Mouse (Mus musculus) embryonic stem cell, embryonic (primary cell): ENCODE results near the gene Actc1.

Experiments
- CTCF ChIA-PET, 4 experiments: fragments of 300-600 bp in 2 of 4; fragments of 350-600 bp in 2 of 4; sonication (Branson Sonifier 250); formaldehyde crosslinking; loops; one replicate each; lab custom pipeline; 2022; ENCODE audit warnings: inconsistent platforms in 2 of 4; lab: Charles Lee
- POLR2A ChIA-PET, 4 experiments: fragments of 300-600 bp in 2 of 4; fragments of 350-600 bp in 2 of 4; sonication (Branson Sonifier 250); formaldehyde crosslinking; loops; one replicate each; lab custom pipeline; 2022; ENCODE audit warnings: antibody characterized with exemption in 4 of 4, inconsistent platforms in 1 of 4; lab: Charles Lee

Actc1 gene

DNA sequence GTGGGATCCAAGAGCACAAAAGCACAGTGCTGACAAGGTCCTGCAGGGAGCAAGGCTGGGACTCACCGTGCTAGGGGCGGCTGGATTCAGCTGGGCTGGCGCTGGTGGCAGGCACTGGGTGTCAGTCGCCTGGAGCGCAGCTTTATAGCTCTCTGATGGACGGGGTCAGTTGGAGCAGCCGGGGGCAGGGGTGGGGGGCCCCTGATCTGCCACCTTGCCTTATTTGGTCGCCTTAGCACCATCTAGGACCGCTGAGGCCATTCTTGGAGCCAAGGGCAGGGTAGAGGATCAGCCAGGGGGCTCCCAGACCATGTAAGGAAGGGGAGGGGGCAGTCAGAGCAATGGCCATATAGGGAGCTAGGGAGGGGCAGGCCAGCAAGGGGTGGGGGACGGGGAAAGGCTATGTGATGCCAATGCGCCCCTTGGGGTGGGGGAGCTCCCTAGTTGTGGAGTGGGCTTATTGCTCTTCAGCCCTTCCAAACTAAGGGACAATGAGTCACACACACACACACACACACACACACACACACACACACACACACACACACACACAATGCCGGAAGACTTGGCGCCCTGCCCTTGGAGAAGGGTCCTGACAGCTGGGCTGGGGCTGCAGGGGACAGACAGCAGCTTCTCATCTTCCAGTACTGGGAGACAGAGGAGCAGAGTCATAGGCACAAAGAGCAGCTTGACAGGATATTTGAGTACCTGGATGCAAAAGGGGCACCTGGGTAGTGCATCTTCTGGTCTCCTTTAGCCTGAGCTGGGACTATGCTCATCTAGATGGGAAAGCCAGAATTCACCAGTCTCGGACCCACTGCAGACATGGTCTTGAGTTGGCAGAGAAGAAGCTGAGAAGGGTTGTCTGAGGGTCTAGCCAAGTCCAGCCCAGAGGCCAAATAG lies at the start of gene Actc1:
TSS of gene Actc1 (minus strand) at position 853 of the 903 bp plus-strand sequence.
- CTCF ChIA-PET: interaction anchor here in 2 of 4 experiments (0.5 to 0.6 kb wide), 3 partner anchors 208 to 1395 kb away, joined by 6 to 7 read pairs (median 6); no protein-coding TSS in a partner anchor
- POLR2A ChIA-PET: interaction anchor here in 1 of 4 experiments (0.6 to 1.1 kb wide), 3 partner anchors 10 to 205 kb away, joined by 3 to 4 read pairs (median 3); partner anchors contain the start of gene Arhgap11a

DNA sequence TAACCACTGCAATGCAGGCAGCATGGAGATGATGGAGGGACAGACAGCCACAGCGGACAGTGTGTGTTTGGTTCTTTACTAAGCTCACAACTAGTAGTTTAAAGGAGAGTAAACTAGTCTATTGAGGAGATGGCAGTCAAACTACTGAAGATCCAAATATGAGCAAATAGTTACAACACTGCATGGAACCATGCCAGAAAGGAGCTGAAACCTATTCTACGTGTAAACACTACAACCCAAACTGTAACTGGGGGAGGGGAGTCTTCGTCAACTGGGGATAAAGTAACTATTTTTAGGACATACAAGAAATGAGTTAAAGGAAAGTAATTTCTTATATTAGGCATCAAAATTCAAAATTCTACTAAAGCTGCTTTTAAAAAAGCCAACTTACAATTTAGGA lies 49.1 kb upstream of the Actc1 start:
- POLR2A ChIA-PET: no interaction called here
- CTCF ChIA-PET: no interaction called here

GRCm38 (mm10) chr2:114100834-114101233 lies 47.5 kb upstream of the Actc1 start:
- POLR2A ChIA-PET: no interaction called here
- CTCF ChIA-PET: no interaction called here

GRCm38 (mm10) chr2:114099816-114100215 lies 46.5 kb upstream of the Actc1 start:
- CTCF ChIA-PET: no interaction called here
- POLR2A ChIA-PET: no interaction called here

DNA sequence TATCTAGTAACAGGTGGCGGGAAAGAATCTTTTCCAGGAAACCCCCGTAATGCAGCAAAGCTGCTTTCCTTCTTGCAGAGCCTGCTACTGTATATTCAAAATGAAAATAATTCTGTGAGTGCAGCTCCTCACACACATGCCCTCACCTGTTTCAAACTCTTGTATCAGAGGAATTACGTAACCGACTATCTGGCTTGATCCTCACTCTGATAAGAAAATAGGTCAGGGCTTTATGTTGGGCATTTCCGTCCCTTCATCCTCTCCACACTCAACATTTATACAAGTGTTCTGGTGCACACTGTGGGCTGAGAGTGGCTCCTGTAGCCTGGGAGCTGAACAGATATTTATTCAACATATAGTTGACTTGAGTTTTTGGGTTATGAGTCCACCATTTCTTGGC lies 45.8 kb upstream of the Actc1 start:
- CTCF ChIA-PET: no interaction called here
- POLR2A ChIA-PET: no interaction called here

DNA sequence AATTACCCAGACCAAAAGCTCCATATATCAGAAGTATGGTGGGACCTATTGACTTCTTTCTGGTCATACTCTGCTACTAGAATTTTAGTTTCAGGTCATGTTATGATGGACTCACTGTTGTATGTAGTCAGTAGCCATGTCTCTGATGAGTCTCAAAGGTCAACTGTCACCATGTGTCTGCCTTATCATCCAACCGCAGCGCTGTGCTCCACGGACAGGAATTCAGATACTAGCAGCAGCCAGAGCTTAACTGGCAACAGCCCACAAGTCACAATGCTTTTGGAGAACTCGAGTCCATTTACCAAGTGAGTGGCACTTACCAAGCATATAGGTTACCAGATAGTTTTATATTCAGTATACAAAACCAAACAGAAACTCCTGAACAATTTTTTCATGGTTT lies 44.3 kb upstream of the Actc1 start:
- POLR2A ChIA-PET: interaction anchor here in 1 of 4 experiments (0.6 to 1.7 kb wide), 2 partner anchors 249 to 715 kb away, joined by 3 to 4 read pairs; partner anchors contain the start of gene Arhgap11a
- CTCF ChIA-PET: no interaction called here

DNA sequence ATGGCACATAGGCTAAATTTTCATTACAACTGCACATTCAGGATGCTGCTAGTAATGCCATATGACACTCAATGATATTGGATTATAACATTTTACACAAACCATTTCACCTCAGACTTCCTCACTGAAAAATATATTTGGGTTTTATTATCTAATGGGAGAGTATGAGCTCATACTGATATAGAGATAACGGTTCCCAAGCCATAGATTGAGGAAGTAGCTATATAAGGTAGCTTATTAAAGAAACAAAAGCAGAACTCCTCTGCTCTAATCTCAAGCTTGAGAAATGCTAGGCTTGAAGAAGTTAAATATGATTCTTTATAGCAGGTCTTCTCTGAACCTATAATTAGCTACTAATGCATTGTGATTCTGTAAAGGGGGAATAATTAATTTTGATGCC lies 43.2 kb upstream of the Actc1 start:
- ChIA-PET CTCF (no interaction called here), POLR2A (interaction anchor here in 3 of 4 experiments (0.5 to 1.7 kb wide), 5 partner anchors 18 to 248 kb away, joined by 3 to 4 read pairs (median 3); partner anchors contain the start of gene Arhgap11a (in 1 of the 3))

- POLR2A ChIA-PET: interaction anchor here in 1 of 4 experiments (1.0 kb wide), 1 partner anchor 427 kb away, joined by 3 read pairs; no protein-coding TSS in a partner anchor
- CTCF ChIA-PET: interaction anchor here in 1 of 4 experiments (0.6 kb wide), 2 partner anchors 449 to 1833 kb away, joined by 3 to 4 read pairs; no protein-coding TSS in a partner anchor
Measured at GRCm38 (mm10) chr2:114095348-114095747, 42.0 kb upstream of the Actc1 start.

- CTCF ChIA-PET: interaction anchor here in 1 of 4 experiments (0.5 to 0.6 kb wide), 3 partner anchors 193 to 1834 kb away, joined by 3 to 4 read pairs (median 4); no protein-coding TSS in a partner anchor
- POLR2A ChIA-PET: interaction anchor here in 1 of 4 experiments (1.0 kb wide), 1 partner anchor 428 kb away, joined by 3 read pairs; no protein-coding TSS in a partner anchor
Measured at GRCm38 (mm10) chr2:114094696-114095095, 41.3 kb upstream of the Actc1 start.

DNA sequence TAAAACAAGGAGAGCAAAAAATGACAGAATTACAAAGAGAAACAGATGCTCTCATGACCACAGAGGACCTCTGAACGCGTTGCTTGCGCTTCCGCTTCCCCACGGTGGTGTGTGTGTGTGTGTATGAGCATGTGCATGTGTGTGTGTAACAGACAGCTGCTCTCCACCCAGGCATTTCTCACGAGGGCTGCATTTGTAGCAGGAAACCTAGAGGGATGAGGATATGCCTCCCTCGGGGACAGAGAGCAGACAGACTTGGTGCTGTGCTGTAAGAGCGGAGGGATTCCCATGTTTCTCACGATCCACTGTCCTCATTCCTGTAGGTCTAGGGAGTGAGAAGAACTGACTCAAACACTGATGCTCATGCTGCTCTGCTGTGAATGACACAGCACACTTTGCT lies 40.2 kb upstream of the Actc1 start:
- POLR2A ChIA-PET: no interaction called here
- CTCF ChIA-PET: no interaction called here

GRCm38 (mm10) chr2:114089862-114090261 lies 36.5 kb upstream of the Actc1 start:
- CTCF ChIA-PET: no interaction called here
- POLR2A ChIA-PET: no interaction called here

GRCm38 (mm10) chr2:114087271-114087670 lies 33.9 kb upstream of the Actc1 start:
- POLR2A ChIA-PET: no interaction called here

GRCm38 (mm10) chr2:114071876-114072275 lies 18.5 kb upstream of the Actc1 start:
- ChIA-PET POLR2A (interaction anchor here in 1 of 4 experiments (0.6 kb wide), 1 partner anchor 1692 kb away, joined by 4 read pairs; no protein-coding TSS in a partner anchor), CTCF (interaction anchor here in 2 of 4 experiments (0.6 to 0.7 kb wide), 2 partner anchors 158 to 224 kb away, joined by 3 to 5 read pairs; partner anchors contain the start of gene Arhgap11a (in 1 of the 2))

More at GRCm38 (mm10) chr2:114087271-114087670, 33.9 kb upstream of the Actc1 start:
- CTCF ChIA-PET: no interaction called here

DNA sequence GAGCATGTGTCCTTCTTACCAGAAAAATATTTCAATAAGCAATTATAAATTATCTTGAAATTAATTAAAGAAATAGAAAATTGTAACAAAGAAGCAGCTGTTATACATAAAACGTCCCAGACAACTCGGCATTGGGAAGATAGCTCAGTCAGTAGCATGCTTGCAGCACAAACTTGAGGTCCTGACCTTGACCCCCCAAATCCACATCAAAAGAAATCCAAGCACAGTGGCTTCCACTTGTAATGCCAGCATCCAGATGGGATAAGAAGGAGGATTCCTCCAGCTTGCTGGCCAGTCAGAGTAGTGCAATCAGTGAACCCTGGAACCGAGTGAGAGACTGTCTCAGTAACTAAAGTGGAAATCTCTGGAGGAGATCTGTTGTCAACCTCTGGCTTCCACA lies 12.9 kb upstream of the Actc1 start:
- ChIA-PET POLR2A (no interaction called here), CTCF (no interaction called here)

- CTCF ChIA-PET: no interaction called here
- POLR2A ChIA-PET: no interaction called here
Measured at GRCm38 (mm10) chr2:114064004-114064403, 10.7 kb upstream of the Actc1 start.

- ChIA-PET CTCF (interaction anchor here in 3 of 4 experiments (0.5 to 0.7 kb wide), 3 partner anchors 53 to 1557 kb away, joined by 3 read pairs; no protein-coding TSS in a partner anchor), POLR2A (interaction anchor here in 2 of 4 experiments (1.0 to 1.4 kb wide), 3 partner anchors 82 to 212 kb away, joined by 3 to 7 read pairs (median 7); partner anchors contain the start of gene Arhgap11a (in 2 of the 2))
Measured at GRCm38 (mm10) chr2:114060071-114060591, 6.8 kb upstream of the Actc1 start.

- ChIA-PET CTCF (interaction anchor here in 2 of 4 experiments (0.6 to 0.7 kb wide), 3 partner anchors 172 to 218 kb away, joined by 3 to 4 read pairs (median 3); no protein-coding TSS in a partner anchor), POLR2A (interaction anchor here in 2 of 4 experiments (0.6 to 1.4 kb wide), 5 partner anchors 74 to 265 kb away, joined by 3 to 7 read pairs (median 3); partner anchors contain the start of gene Arhgap11a (in 2 of the 2))
Measured at GRCm38 (mm10) chr2:114059608-114060007, 6.3 kb upstream of the Actc1 start.

GRCm38 (mm10) chr2:114058226-114058796 lies 5.0 kb upstream of the Actc1 start:
- ChIA-PET CTCF (no interaction called here), POLR2A (interaction anchor here in 2 of 4 experiments (0.5 to 1.2 kb wide), 2 partner anchors 46 to 591 kb away, joined by 3 to 4 read pairs; no protein-coding TSS in a partner anchor)
